Mouse (Mus musculus): ENCODE measurements around the gene Lims1.

DNA sequence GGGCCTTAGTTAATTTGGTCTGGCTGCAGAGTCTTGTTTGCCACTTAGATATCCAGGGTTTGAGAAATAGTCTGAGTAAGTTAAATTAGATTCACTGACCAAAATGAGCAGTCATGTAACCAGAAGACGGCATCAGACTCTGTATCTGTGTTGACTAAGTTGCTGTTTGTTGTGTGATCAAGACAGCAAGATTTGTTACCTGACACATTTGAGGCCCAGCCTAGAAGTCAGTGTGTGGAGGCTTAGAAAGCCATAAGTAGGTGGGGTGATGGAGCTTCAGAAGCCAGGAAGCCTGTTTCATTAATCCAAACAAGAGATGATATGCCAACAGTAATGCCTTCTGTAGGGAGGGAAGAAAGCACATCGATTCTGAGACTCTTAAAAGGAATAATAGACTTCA lies 18.9 kb downstream of the Lims1 start:
- TF ChIP-seq CTCF (conservative IDR thresholded peaks at IDR 0.05 in 1 of 2, IDR thresholded peaks at IDR 0.05 in 1 of 2; ENCODE audit: low read depth in 2 of 2, low read length in 2 of 2): no peak
- TF ChIP-seq MAX (IDR thresholded peaks at IDR 0.05; ENCODE audit: low read length): no peak
